Mouse (Mus musculus) intestine, embryonic 15.5 days (tissue): ENCODE results near the gene Synpr. TPM values are rescaled to one million over a fixed set of nuclear protein-coding genes. Genes with fewer than 3 reads are reported as not detected.

Source experiments
- ATAC-seq: fragments of 200-750 bp; cut with Nextera tagmentation; 2 replicates; pipeline ENCODE4 v1.8.0; 2017; ENCODE audit warnings: moderate TSS enrichment, moderate library complexity
- H3K27ac ChIP-seq: fragments of 300-500 bp; sonication (generic); 2 replicates; pipeline ENCODE4 v1.5.1; 2015; ENCODE audit warnings: mild to moderate bottlenecking, inconsistent platforms
- H3K27me3 ChIP-seq: fragments of 300-500 bp; sonication (generic); replicated peaks from 2 replicates; pipeline ENCODE4 v1.6.1; 2015; ENCODE audit warnings: inconsistent platforms
- H3K36me3 ChIP-seq: fragments of 300-500 bp; sonication (generic); 2 replicates; pipeline ENCODE4 v1.6.1; 2015; ENCODE audit warnings: inconsistent platforms
- H3K4me1 ChIP-seq: fragments of 300-500 bp; sonication (generic); replicated peaks from 2 replicates; pipeline ENCODE4 v1.6.1; 2015; ENCODE audit warnings: inconsistent platforms
- H3K4me2 ChIP-seq: fragments of 300-500 bp; sonication (generic); replicated peaks from 2 replicates; pipeline ENCODE4 v1.6.1; 2015; ENCODE audit warnings: mild to moderate bottlenecking, inconsistent platforms
- H3K4me3 ChIP-seq: fragments of 300-500 bp; sonication (generic); replicated peaks from 2 replicates; pipeline ENCODE4 v1.5.1; 2015; ENCODE audit warnings: inconsistent platforms
- H3K9ac ChIP-seq: fragments of 300-500 bp; sonication (generic); 2 replicates; pipeline ENCODE4 v1.6.1; 2015; ENCODE audit warnings: inconsistent platforms
- H3K9me3 ChIP-seq: fragments of 300-500 bp; sonication (generic); 2 replicates; pipeline ENCODE4 v1.6.1; 2016; ENCODE audit warnings: inconsistent platforms
- WGBS: fragments of 180-500 bp; shearing (Covaris S2); methylation state at CpG from one replicate; pipeline ENCODE4 v1.1.7; 2015; 5-methylcytosine and 5-hydroxymethylcytosine counted together
- polyA plus RNA-seq: library from polyadenylated mRNA; unstranded; fragments of >200 nt; fragmentation: Nextera tagmentation; extraction: Ambion mirVana; gene quantifications from 2 replicates; pipeline ENCODE4 v1.2.1, GENCODE M21; 2015

The Synpr gene
- polyA plus RNA-seq, 1 experiment from 2014 or later = 3.2 TPM

- Histone ChIP-seq H3K9ac (no peak overlapping the region), H3K4me3 (no peak overlapping the region), H3K4me1 (no peaks in the 10 kb centered on the region), H3K36me3 (no peaks in the 10 kb centered on the region), H3K9me3 (no peaks in the 10 kb centered on the region), H3K27me3 (no peaks in the 10 kb centered on the region), H3K27ac (no peak overlapping the region), H3K4me2 (no peak overlapping the region)
- no peak for ATAC-seq
Observed at GRCm38 (mm10) chr14:13361184-13361583, 76.6 kb downstream of the Synpr start.

GRCm38 (mm10) chr14:13361642-13362041 lies 77.1 kb downstream of the Synpr start:
- no peaks in the 10 kb centered on the region for H3K27me3 ChIP-seq
- H3K36me3 ChIP-seq = no peaks in the 10 kb centered on the region
- no peak overlapping the region for H3K4me2 ChIP-seq
- H3K4me3 ChIP-seq = no peak overlapping the region
- H3K4me1 ChIP-seq = no peaks in the 10 kb centered on the region
- no peak overlapping the region for H3K27ac ChIP-seq
- H3K9ac ChIP-seq = no peak overlapping the region
- WGBS = 91% methylated on average over 3 of the region's 3 CpGs
- ATAC-seq = no peak
- H3K9me3 ChIP-seq = no peaks in the 10 kb centered on the region

- Histone ChIP-seq H3K4me1 (no peaks in the 10 kb centered on the region), H3K9ac (no peak overlapping the region), H3K36me3 (no peaks in the 10 kb centered on the region), H3K4me3 (no peak overlapping the region), H3K4me2 (no peak overlapping the region), H3K27ac (no peak overlapping the region), H3K27me3 (no peaks in the 10 kb centered on the region), H3K9me3 (no peaks in the 10 kb centered on the region)
- ATAC-seq = no peak
- 75% methylated on average over 3 of the region's 3 CpGs for WGBS
Observed at GRCm38 (mm10) chr14:13368309-13368708, 83.7 kb downstream of the Synpr start.

- Histone ChIP-seq H3K36me3 (no peaks in the 10 kb centered on the region), H3K4me3 (no peak overlapping the region), H3K27ac (no peak overlapping the region), H3K9me3 (no peaks in the 10 kb centered on the region), H3K9ac (no peak overlapping the region), H3K27me3 (no peaks in the 10 kb centered on the region), H3K4me2 (no peak overlapping the region), H3K4me1 (no peaks in the 10 kb centered on the region)
- ATAC-seq = no peak
- 56% methylated on average over 7 of the region's 7 CpGs for WGBS
Observed at GRCm38 (mm10) chr14:13389081-13389480, 104.5 kb downstream of the Synpr start.

GRCm38 (mm10) chr14:13389954-13390353 lies 105.4 kb downstream of the Synpr start:
- H3K9ac ChIP-seq = no peak overlapping the region
- no peak overlapping the region for H3K4me3 ChIP-seq
- H3K27ac ChIP-seq = no peak overlapping the region
- H3K27me3 ChIP-seq = no peaks in the 10 kb centered on the region
- no peaks in the 10 kb centered on the region for H3K36me3 ChIP-seq
- H3K4me1 ChIP-seq = no peaks in the 10 kb centered on the region
- no peak overlapping the region for H3K4me2 ChIP-seq
- no peak for ATAC-seq
- no peaks in the 10 kb centered on the region for H3K9me3 ChIP-seq
- WGBS = 77% methylated on average over 5 of the region's 5 CpGs

- H3K4me1 ChIP-seq = no peaks in the 10 kb centered on the region
- no peak overlapping the region for H3K4me2 ChIP-seq
- no peaks in the 10 kb centered on the region for H3K9me3 ChIP-seq
- H3K36me3 ChIP-seq = no peaks in the 10 kb centered on the region
- no peaks in the 10 kb centered on the region for H3K27me3 ChIP-seq
- 40% methylated on average over 6 of the region's 6 CpGs for WGBS
- no peak overlapping the region for H3K9ac ChIP-seq
- ATAC-seq = no peak
- H3K27ac ChIP-seq = no peak overlapping the region
- H3K4me3 ChIP-seq = no peak overlapping the region
Observed at GRCm38 (mm10) chr14:13399226-13400020, 114.8 kb downstream of the Synpr start.

- 89% methylated on average over 1 of the region's 1 CpGs for WGBS
- Histone ChIP-seq H3K9ac (no peak overlapping the region), H3K4me2 (no peak overlapping the region), H3K27me3 (no peaks in the 10 kb centered on the region), H3K4me3 (no peak overlapping the region), H3K27ac (no peak overlapping the region), H3K4me1 (no peaks in the 10 kb centered on the region), H3K9me3 (no peaks in the 10 kb centered on the region), H3K36me3 (no peaks in the 10 kb centered on the region)
- ATAC-seq = no peak
Observed at GRCm38 (mm10) chr14:13411636-13412035, 127.1 kb downstream of the Synpr start.

- Histone ChIP-seq H3K9me3 (no peaks in the 10 kb centered on the region), H3K27me3 (no peaks in the 10 kb centered on the region), H3K4me2 (no peak overlapping the region), H3K4me3 (no peak overlapping the region), H3K27ac (no peak overlapping the region), H3K36me3 (no peaks in the 10 kb centered on the region), H3K4me1 (no peaks in the 10 kb centered on the region), H3K9ac (no peak overlapping the region)
- ATAC-seq = no peak
- WGBS = 83% methylated on average over 6 of the region's 6 CpGs
Observed at GRCm38 (mm10) chr14:13440723-13441122, 156.1 kb downstream of the Synpr start.

GRCm38 (mm10) chr14:13444908-13445307 lies 160.3 kb downstream of the Synpr start:
- Histone ChIP-seq H3K9ac (no peak overlapping the region), H3K27me3 (no peaks in the 10 kb centered on the region), H3K4me1 (no peaks in the 10 kb centered on the region), H3K36me3 (no peaks in the 10 kb centered on the region), H3K4me3 (no peak overlapping the region), H3K27ac (no peak overlapping the region), H3K9me3 (no peaks in the 10 kb centered on the region), H3K4me2 (no peak overlapping the region)
- WGBS = 28% methylated on average over 2 of the region's 2 CpGs
- no peak for ATAC-seq

- H3K4me3 ChIP-seq = no peak overlapping the region
- no peaks in the 10 kb centered on the region for H3K4me1 ChIP-seq
- no peak overlapping the region for H3K9ac ChIP-seq
- H3K36me3 ChIP-seq = no peaks in the 10 kb centered on the region
- no peak overlapping the region for H3K27ac ChIP-seq
- H3K9me3 ChIP-seq = no peaks in the 10 kb centered on the region
- 32% methylated on average over 3 of the region's 3 CpGs for WGBS
- H3K27me3 ChIP-seq = no peaks in the 10 kb centered on the region
- no peak for ATAC-seq
- no peak overlapping the region for H3K4me2 ChIP-seq
Observed at GRCm38 (mm10) chr14:13453461-13454204, 169.1 kb downstream of the Synpr start.

GRCm38 (mm10) chr14:13454991-13455390 lies 170.4 kb downstream of the Synpr start:
- no peak for ATAC-seq
- Histone ChIP-seq H3K4me3 (no peak overlapping the region), H3K27me3 (no peaks in the 10 kb centered on the region), H3K4me2 (no peak overlapping the region), H3K4me1 (no peaks in the 10 kb centered on the region), H3K36me3 (no peaks in the 10 kb centered on the region), H3K9ac (no peak overlapping the region), H3K27ac (no peak overlapping the region), H3K9me3 (no peaks in the 10 kb centered on the region)

GRCm38 (mm10) chr14:13459333-13459732 lies 174.8 kb downstream of the Synpr start:
- Histone ChIP-seq H3K4me3 (no peak overlapping the region), H3K4me2 (no peak overlapping the region), H3K27me3 (no peaks in the 10 kb centered on the region), H3K36me3 (no peaks in the 10 kb centered on the region), H3K4me1 (no peaks in the 10 kb centered on the region), H3K27ac (no peak overlapping the region), H3K9ac (no peak overlapping the region), H3K9me3 (no peaks in the 10 kb centered on the region)
- no peak for ATAC-seq
- WGBS = 17% methylated on average over 1 of the region's 1 CpGs

GRCm38 (mm10) chr14:13469211-13469610 lies 184.6 kb downstream of the Synpr start:
- Histone ChIP-seq H3K4me1 (no peaks in the 10 kb centered on the region), H3K4me3 (no peak overlapping the region), H3K27me3 (no peaks in the 10 kb centered on the region), H3K27ac (no peak overlapping the region), H3K9me3 (no peaks in the 10 kb centered on the region), H3K36me3 (no peaks in the 10 kb centered on the region), H3K9ac (no peak overlapping the region), H3K4me2 (no peak overlapping the region)
- 79% methylated on average over 2 of the region's 2 CpGs for WGBS
- ATAC-seq = no peak
